Mouse (Mus musculus) hematopoietic stem cell, adult 5-6 weeks (primary cell): Measurements from ENCODE around the gene Epb41l1. TPM values are rescaled to one million over a fixed set of nuclear protein-coding genes. Genes with fewer than 3 reads are reported as not detected.

Source experiments
- ATAC-seq, 2 experiments: fragments of 125-278 bp in 1 of 2; replicated peaks in 1 of 2; 2 replicates each; pipeline ENCODE4 v1.8.0; 2016 to 2017; ENCODE audit warnings: inconsistent platforms in 2 of 2, mild to moderate bottlenecking in 2 of 2, moderate number of reproducible peaks in 2 of 2, low read depth in 1 of 2, moderate TSS enrichment in 1 of 2; ENCODE audit not compliant: low FRiP score in 2 of 2, poor library complexity in 2 of 2, severe bottlenecking in 2 of 2, insufficient read depth in 1 of 2, low TSS enrichment in 1 of 2
- total RNA-seq: library from RNA; stranded (forward); fragments of 172-1452, 232-1000 nt; gene quantifications from 2 replicates; pipeline ENCODE4 v1.2.3, GENCODE M21; 2017

The Epb41l1 gene
- total RNA-seq, 1 experiment from 2014 or later: 2.3 TPM

- ATAC-seq: no peak
These were observed 2.2 kb upstream of the Epb41l1 start for GRCm38 (mm10) chr2:156418467-156418866.

- ATAC-seq: no peak
These were observed 399 bp upstream of the Epb41l1 start for GRCm38 (mm10) chr2:156420327-156420693.

- peak; percentile 5 to 29; a peak in 3 of 4 replicates for ATAC-seq
These were observed 837 bp downstream of the Epb41l1 start for GRCm38 (mm10) chr2:156421381-156422110.

- no peak for ATAC-seq
These were observed 1.9 kb downstream of the Epb41l1 start for GRCm38 (mm10) chr2:156422631-156423030.

GRCm38 (mm10) chr2:156423672-156424071 is 3.0 kb downstream of the Epb41l1 start:
- no peak for ATAC-seq

- no peak for ATAC-seq
These were observed 4.9 kb downstream of the Epb41l1 start for GRCm38 (mm10) chr2:156425618-156426017.

- ATAC-seq: no peak
These were observed 5.4 kb downstream of the Epb41l1 start for GRCm38 (mm10) chr2:156426151-156426550.

- no peak for ATAC-seq
These were observed 9.1 kb downstream of the Epb41l1 start for GRCm38 (mm10) chr2:156429836-156430235.

- ATAC-seq: no peak
These were observed 9.6 kb downstream of the Epb41l1 start for GRCm38 (mm10) chr2:156430326-156430725.

GRCm38 (mm10) chr2:156431409-156431808 is 10.7 kb downstream of the Epb41l1 start:
- ATAC-seq: no peak

- ATAC-seq: no peak
These were observed 11.4 kb downstream of the Epb41l1 start for GRCm38 (mm10) chr2:156432086-156432485.

- no peak for ATAC-seq
These were observed 12.5 kb downstream of the Epb41l1 start for GRCm38 (mm10) chr2:156432874-156433868.

- no peak for ATAC-seq
These were observed 16.9 kb downstream of the Epb41l1 start for GRCm38 (mm10) chr2:156437637-156438036.

GRCm38 (mm10) chr2:156439666-156440462 is 19.2 kb downstream of the Epb41l1 start:
- ATAC-seq: peak in 1 of 2 experiments; percentile 50; a peak in 2 of 4 replicates

GRCm38 (mm10) chr2:156441909-156442308 is 21.2 kb downstream of the Epb41l1 start:
- peak; percentile 43 to 59; a peak in 1 of 4 replicates for ATAC-seq

GRCm38 (mm10) chr2:156443323-156443722 is 22.6 kb downstream of the Epb41l1 start:
- ATAC-seq: no peak

GRCm38 (mm10) chr2:156446489-156447035 is 25.9 kb downstream of the Epb41l1 start:
- ATAC-seq: no peak
